Mouse (Mus musculus): ENCODE data around the gene Slc17a9.
"Not testable (repeated sequence)": the region's sequence is repeated elsewhere in the genome, so short reads cannot be mapped to it uniquely, and the experiment has no call there.

The Slc17a9 gene

GRCm38 (mm10) chr2:180710276-180711155, 14.5 kb upstream of the Slc17a9 start:
- DNase-seq (ENCODE audit: low spot score) = no peak

- no peak for DNase-seq (ENCODE audit: low spot score)
These were observed 13.5 kb upstream of the Slc17a9 start for GRCm38 (mm10) chr2:180711527-180711926.

GRCm38 (mm10) chr2:180712037-180712689, 12.9 kb upstream of the Slc17a9 start:
- DNase-seq (ENCODE audit: low spot score) = no peak

- not testable (repeated sequence) for DNase-seq (ENCODE audit: low spot score)
These were observed 2.3 kb upstream of the Slc17a9 start for GRCm38 (mm10) chr2:180722748-180723147.

- DNase-seq (ENCODE audit: low spot score) = no peak
These were observed 1.2 kb upstream of the Slc17a9 start for GRCm38 (mm10) chr2:180723865-180724264.

GRCm38 (mm10) chr2:180725414-180725778, 333 bp downstream of the Slc17a9 start:
- no peak for DNase-seq (ENCODE audit: low spot score)

GRCm38 (mm10) chr2:180725856-180726629, 980 bp downstream of the Slc17a9 start:
- DNase-seq (ENCODE audit: low spot score) = no peak

GRCm38 (mm10) chr2:180726658-180727442, 1.8 kb downstream of the Slc17a9 start:
- DNase-seq (ENCODE audit: low spot score) = no peak

- DNase-seq (ENCODE audit: low spot score) = no peak
These were observed 2.6 kb downstream of the Slc17a9 start for GRCm38 (mm10) chr2:180727613-180728021.

GRCm38 (mm10) chr2:180731036-180731435, 6.0 kb downstream of the Slc17a9 start:
- no peak for DNase-seq (ENCODE audit: low spot score)

GRCm38 (mm10) chr2:180731984-180732383, 6.9 kb downstream of the Slc17a9 start:
- DNase-seq (ENCODE audit: low spot score) = no peak

GRCm38 (mm10) chr2:180735232-180735631, 10.2 kb downstream of the Slc17a9 start:
- DNase-seq (ENCODE audit: low spot score) = no peak

GRCm38 (mm10) chr2:180737984-180738383, 12.9 kb downstream of the Slc17a9 start:
- no peak for DNase-seq (ENCODE audit: low spot score)

GRCm38 (mm10) chr2:180740349-180740748, 15.3 kb downstream of the Slc17a9 start:
- no peak for DNase-seq (ENCODE audit: low spot score)

- DNase-seq (ENCODE audit: low spot score) = no peak
These were observed 16.4 kb downstream of the Slc17a9 start for GRCm38 (mm10) chr2:180741421-180741820.

- no peak for DNase-seq (ENCODE audit: low spot score)
These were observed 17.8 kb downstream of the Slc17a9 start for GRCm38 (mm10) chr2:180742820-180743219.

GRCm38 (mm10) chr2:180743321-180743720, 18.3 kb downstream of the Slc17a9 start:
- DNase-seq (ENCODE audit: low spot score) = no peak

- peak; percentile 73 for DNase-seq (ENCODE audit: low spot score)
These were observed 20.3 kb downstream of the Slc17a9 start for GRCm38 (mm10) chr2:180745248-180745927.

- no peak for DNase-seq (ENCODE audit: low spot score)
These were observed 21.6 kb downstream of the Slc17a9 start for GRCm38 (mm10) chr2:180746569-180747192.

GRCm38 (mm10) chr2:180748904-180749303, 23.8 kb downstream of the Slc17a9 start:
- no peak for DNase-seq (ENCODE audit: low spot score)
